Mouse (Mus musculus): ENCODE data around the gene Uhrf1. TPM values are rescaled to one million over a fixed set of nuclear protein-coding genes. Genes with fewer than 3 reads are reported as not detected.

The Uhrf1 gene
- total and polyA plus RNA-seq, 3 experiments = 115 to 201 (median 133) TPM

- H3K27me3 ChIP-seq (ENCODE audit: control insufficient read depth in 1 of 2, insufficient read depth in 2 of 2, low read length in 2 of 2) = no peaks in the 10 kb centered on the region
- H3K4me1 ChIP-seq (ENCODE audit: control insufficient read depth in 1 of 2, insufficient read depth in 2 of 2, low read length in 2 of 2) = peaks cover 0 to 13% of the 10 kb centered on the region in 2 experiments; a peak in 2 of 4 replicates
- peaks cover 0 to 7% of the 10 kb centered on the region in 2 experiments; a peak in 3 of 4 replicates for H3K36me3 ChIP-seq (ENCODE audit: control insufficient read depth in 1 of 2, insufficient read depth in 2 of 2, low read length in 2 of 2)
- H3K27ac ChIP-seq (ENCODE audit: control insufficient read depth, low read depth, low read length) = peak overlapping the region; percentile 83
- no peak for DNase-seq (ENCODE audit: low read depth, low spot score)
- peak overlapping the region; percentile 88 for H3K9ac ChIP-seq (ENCODE audit: control insufficient read depth, low read depth, low read length, poor library complexity, severe bottlenecking)
- peak overlapping the region in 1 of 2 experiments; percentile 74; a peak in 3 of 4 replicates for H3K4me3 ChIP-seq (ENCODE audit: control insufficient read depth in 1 of 2, insufficient read depth in 1 of 2, low read depth in 2 of 2, low read length in 2 of 2)
- peaks cover 2% of the 10 kb centered on the region; the same call in 1 of the 2 replicates for H3K79me2 ChIP-seq (ENCODE audit: control insufficient read depth, insufficient read depth, low read length, poor library complexity)
- TF ChIP-seq POLR2A (IDR thresholded peaks at IDR 0.05; ENCODE audit: control insufficient read depth in 1 of 2, insufficient read depth in 1 of 2, low read depth in 1 of 2, low read length in 2 of 2, poor library complexity in 1 of 2) (no peak), RCOR1 (IDR thresholded peaks at IDR 0.05; ENCODE audit: low read depth, low read length) (no peak), ZC3H11A (IDR thresholded peaks at IDR 0.05; ENCODE audit: low read depth, low read length) (no peak), MAZ (IDR thresholded peaks at IDR 0.05; ENCODE audit: low read depth, low read length) (no peak), POLR2AphosphoS5 (IDR thresholded peaks at IDR 0.05; ENCODE audit: borderline replicate concordance, low read depth, low read length) (no peak), GATA1 (IDR thresholded peaks at IDR 0.05; ENCODE audit: low read depth, low read length) (no peak), UBTF (IDR thresholded peaks at IDR 0.05; ENCODE audit: borderline replicate concordance, insufficient read depth, low read depth, low read length) (no peak), GABPA (IDR thresholded peaks at IDR 0.05; ENCODE audit: low read depth, low read length) (no peak), ETS1 (IDR thresholded peaks at IDR 0.05; ENCODE audit: low read depth, low read length) (no peak), MAFK (IDR thresholded peaks at IDR 0.05; ENCODE audit: borderline replicate concordance, low read depth, low read length) (no peak), MYC (IDR thresholded peaks at IDR 0.05; ENCODE audit: low read depth, low read length) (no peak)
- H3K9me3 ChIP-seq (replicated peaks; ENCODE audit: insufficient read depth, low read length) = no peaks in the 10 kb centered on the region
Measured at GRCm38 (mm10) chr17:56269741-56270140, 33.4 kb upstream of the Uhrf1 start.

- Histone ChIP-seq H3K4me1 (ENCODE audit: control insufficient read depth in 1 of 2, insufficient read depth in 2 of 2, low read length in 2 of 2) (peaks cover 3 to 4% of the 10 kb centered on the region in 2 experiments; a peak in 2 of 4 replicates), H3K9me3 (replicated peaks; ENCODE audit: insufficient read depth, low read length) (no peaks in the 10 kb centered on the region), H3K27me3 (ENCODE audit: control insufficient read depth in 1 of 2, insufficient read depth in 2 of 2, low read length in 2 of 2) (no peaks in the 10 kb centered on the region), H3K27ac (ENCODE audit: control insufficient read depth, low read depth, low read length) (no peak overlapping the region), H3K4me3 (ENCODE audit: control insufficient read depth in 1 of 2, insufficient read depth in 1 of 2, low read depth in 2 of 2, low read length in 2 of 2) (no peak overlapping the region), H3K79me2 (ENCODE audit: control insufficient read depth, insufficient read depth, low read length, poor library complexity) (peaks cover 7% of the 10 kb centered on the region), H3K36me3 (ENCODE audit: control insufficient read depth in 1 of 2, insufficient read depth in 2 of 2, low read length in 2 of 2) (peaks cover 0 to 7% of the 10 kb centered on the region in 2 experiments; a peak in 3 of 4 replicates), H3K9ac (ENCODE audit: control insufficient read depth, low read depth, low read length, poor library complexity, severe bottlenecking) (no peak overlapping the region)
- TF ChIP-seq POLR2AphosphoS2 (IDR thresholded peaks at IDR 0.05; ENCODE audit: low read length) (no peak), USF2 (IDR thresholded peaks at IDR 0.05; ENCODE audit: borderline replicate concordance in 1 of 2, insufficient read depth in 1 of 2, low read depth in 1 of 2, low read length in 2 of 2) (no peak), RCOR1 (IDR thresholded peaks at IDR 0.05; ENCODE audit: low read depth, low read length) (no peak), MAZ (IDR thresholded peaks at IDR 0.05; ENCODE audit: low read depth, low read length) (no peak), MXI1 (IDR thresholded peaks at IDR 0.05; ENCODE audit: low read depth, low read length) (no peak), CHD1 (IDR thresholded peaks at IDR 0.05; ENCODE audit: low read depth, low read length) (no peak), TBP (IDR thresholded peaks at IDR 0.05; ENCODE audit: low read depth, low read length) (no peak), NRF1 (IDR thresholded peaks at IDR 0.05; ENCODE audit: insufficient read depth, low read depth, low read length, poor library complexity, severe bottlenecking) (no peak), GABPA (IDR thresholded peaks at IDR 0.05; ENCODE audit: low read depth, low read length) (no peak), BHLHE40 (IDR thresholded peaks at IDR 0.05; ENCODE audit: borderline replicate concordance, low read depth, low read length) (no peak)
- DNase-seq (ENCODE audit: low read depth, low spot score) = no peak
Measured at GRCm38 (mm10) chr17:56271609-56272253, 31.4 kb upstream of the Uhrf1 start.
